Mouse (Mus musculus) right cerebral cortex, postnatal 25 days (tissue): ENCODE measurements around the gene Pacsin1.
A peak's percentile ranks its signal among the peaks of the same experiment; 100 is the strongest.

Source experiments
- DNase-seq: peaks from one replicate; pipeline ENCODE4 v3.0.0; 2022

The Pacsin1 gene

GRCm38 (mm10) chr17:27726527-27726926 is 71.2 kb downstream of the Pacsin1 start:
- DNase-seq = no peak

GRCm38 (mm10) chr17:27728770-27729169 is 73.5 kb downstream of the Pacsin1 start, which contains the start of gene Spdef:
Gene Spdef, minus strand, starts transcription at chr17:27728955.
- DNase-seq = no peak

GRCm38 (mm10) chr17:27732152-27732551 is 76.8 kb downstream of the Pacsin1 start:
- no peak for DNase-seq

GRCm38 (mm10) chr17:27732694-27733093 is 77.4 kb downstream of the Pacsin1 start:
- DNase-seq = no peak

- DNase-seq = no peak
These were observed 79.2 kb downstream of the Pacsin1 start for GRCm38 (mm10) chr17:27734344-27735073.

- DNase-seq = no peak
These were observed 85.7 kb downstream of the Pacsin1 start for GRCm38 (mm10) chr17:27740961-27741360.

- no peak for DNase-seq
These were observed 91.1 kb downstream of the Pacsin1 start for GRCm38 (mm10) chr17:27746446-27746845.

GRCm38 (mm10) chr17:27748123-27748522 is 92.8 kb downstream of the Pacsin1 start:
- DNase-seq = no peak

GRCm38 (mm10) chr17:27750451-27750942 is 95.2 kb downstream of the Pacsin1 start:
- no peak for DNase-seq

- peak; percentile 30 for DNase-seq
These were observed 96.2 kb downstream of the Pacsin1 start for GRCm38 (mm10) chr17:27751314-27752202.

- no peak for DNase-seq
These were observed 104.9 kb downstream of the Pacsin1 start for GRCm38 (mm10) chr17:27760169-27760568.
